In genomic region chr3:32888886-32889285, GRCm38 (mm10) we compare ENCODE assay signal across 26 mouse cellular contexts.
"Had no signal": no experiment of that assay in that cellular context is flagged by ENCODE, and none has a peak within 500 bp of the region (broad histone marks: within the 10 kb centered on the region; RNA-seq: fewer than 3 reads in every experiment).

No protein-coding gene starts in this region.

- H3K27ac ChIP-seq: heart, embryonic 13.5 days; heart, embryonic 15.5 days; hindbrain, embryonic 10.5 days; hindbrain, embryonic 12.5 days; hindbrain, embryonic 14.5 days; intestine, embryonic 15.5 days; layer of hippocampus, adult 2 months; left cerebral cortex, adult 2 months; limb, embryonic 10.5 days; limb, embryonic 12.5 days; liver, embryonic 13.5 days; liver, embryonic 15.5 days had no signal

- DNase-seq: gastrocnemius, postnatal 14 days; heart, postnatal 36 days; kidney, adult 18-20 months; kidney, adult 8-10 months; kidney, postnatal 10 days; kidney, postnatal 25 days; kidney, postnatal 4 days; liver; liver, embryonic 13.5 days; liver, postnatal 0 days had no signal

- H3K4me3 ChIP-seq: heart, embryonic 13.5 days; heart, embryonic 15.5 days; hindbrain, embryonic 10.5 days; hindbrain, embryonic 12.5 days; intestine, embryonic 15.5 days; layer of hippocampus, adult 2 months; left cerebral cortex, adult 2 months; limb, embryonic 10.5 days; limb, embryonic 12.5 days; liver, embryonic 13.5 days; liver, embryonic 15.5 days had no signal

- H3K9me3 ChIP-seq: heart, embryonic 13.5 days; heart, embryonic 15.5 days; hindbrain, embryonic 10.5 days; hindbrain, embryonic 12.5 days; intestine, embryonic 15.5 days; limb, embryonic 10.5 days; limb, embryonic 12.5 days; liver, embryonic 13.5 days; liver, embryonic 15.5 days had no signal

- H3K4me1 ChIP-seq: heart, embryonic 15.5 days; hindbrain, embryonic 10.5 days; hindbrain, embryonic 12.5 days; intestine, embryonic 15.5 days; limb, embryonic 10.5 days; limb, embryonic 12.5 days; liver, embryonic 13.5 days; liver, embryonic 15.5 days had no signal

- H3K27me3 ChIP-seq: heart, embryonic 13.5 days; heart, embryonic 15.5 days; hindbrain, embryonic 12.5 days; intestine, embryonic 15.5 days; limb, embryonic 12.5 days; liver, embryonic 13.5 days; liver, embryonic 15.5 days had no signal

- H3K36me3 ChIP-seq: intestine, embryonic 15.5 days; liver, embryonic 13.5 days; liver, embryonic 15.5 days had no signal

- H3K4me2 ChIP-seq: heart, embryonic 13.5 days; heart, embryonic 15.5 days; hindbrain, embryonic 12.5 days; hindbrain, embryonic 14.5 days; intestine, embryonic 15.5 days; limb, embryonic 12.5 days; liver, embryonic 11.5 days; liver, embryonic 13.5 days; liver, embryonic 15.5 days had no signal

- H3K9ac ChIP-seq: heart, embryonic 13.5 days; heart, embryonic 15.5 days; hindbrain, embryonic 12.5 days; hindbrain, embryonic 14.5 days; intestine, embryonic 15.5 days; limb, embryonic 12.5 days; liver, embryonic 13.5 days; liver, embryonic 15.5 days; liver, postnatal 0 days had no signal

- ATAC-seq: forebrain, embryonic 16.5 days; hindbrain, embryonic 16.5 days; inflammation-experienced regulatory T-cells, adult 6 months; intestine, embryonic 15.5 days; intestine, postnatal 0 days; liver, postnatal 0 days had no signal
